20 mouse cellular contexts compared by ENCODE assay signal in the genomic region with DNA sequence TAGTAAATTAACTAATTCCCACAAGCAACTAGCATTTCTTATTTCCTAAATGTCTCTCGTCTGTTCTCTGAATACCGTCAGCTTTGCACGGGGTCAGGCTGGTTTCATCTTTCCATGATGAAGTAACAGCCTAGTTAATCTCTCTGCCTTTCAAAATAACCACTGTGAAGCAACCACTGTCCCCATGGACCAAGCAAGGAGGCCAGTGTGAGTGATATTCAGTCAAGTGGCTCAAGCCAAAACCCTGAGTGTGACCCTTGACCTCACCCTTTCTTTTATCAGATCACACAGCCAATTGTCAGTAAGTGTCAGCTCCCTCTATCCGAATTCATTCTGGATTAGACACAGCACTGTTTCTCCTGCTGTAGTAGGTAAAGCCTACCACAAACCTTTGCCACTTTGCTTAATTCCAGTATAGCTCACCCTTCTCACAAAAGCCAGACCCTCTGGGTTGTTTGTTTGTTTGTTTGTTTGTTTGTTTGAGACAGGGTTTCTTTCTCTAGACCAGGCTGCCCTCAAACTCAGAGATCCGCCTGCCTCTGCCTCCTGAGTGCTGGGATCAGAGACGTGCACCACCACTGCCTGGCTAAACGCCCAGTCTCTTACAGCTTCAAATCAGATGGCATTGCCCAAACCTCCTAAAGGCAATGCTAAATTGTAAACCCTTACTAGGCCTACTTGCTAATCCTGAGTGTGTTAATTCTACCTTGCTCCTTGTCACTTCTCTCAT. TPM values are rescaled to one million over a fixed set of nuclear protein-coding genes. Genes with fewer than 3 reads are reported as not detected.
A peak's percentile ranks its signal among the peaks of the same experiment; 100 is the strongest.
DNase-seq lines count a peak whose midpoint lies in the region; ATAC-seq and TF ChIP-seq lines count a peak whose summit lies in the region.
"Had no signal": no experiment of that assay in that cellular context is flagged by ENCODE, and none has a peak within 500 bp of the region (broad histone marks: within the 10 kb centered on the region; RNA-seq: fewer than 3 reads in every experiment).

No protein-coding gene starts in this region.

- peak overlapping the region; percentile 61 for H3K27ac ChIP-seq in liver, adult 2 months (replicated peaks; ENCODE audit: insufficient read depth, low read depth, low read length)
- no peak overlapping the region for H3K27ac ChIP-seq in liver, postnatal 0 days (ENCODE audit: low read depth)
- H3K27ac ChIP-seq in limb, embryonic 10.5 days, result no peak overlapping the region
- H3K27ac ChIP-seq in hindbrain, embryonic 12.5 days, result no peak overlapping the region
- H3K27ac ChIP-seq: embryonic facial prominence, embryonic 10.5 days; forebrain, embryonic 10.5 days; heart, embryonic 13.5 days; hindbrain, embryonic 13.5 days; hindbrain, postnatal 0 days had no signal

- no peak for ATAC-seq in liver, postnatal 0 days
- no peak for ATAC-seq in hindbrain, embryonic 12.5 days (ENCODE audit: low FRiP score)
- ATAC-seq: forebrain, embryonic 14.5 days; hindbrain, postnatal 0 days had no signal

- no peak for TF ChIP-seq POLR2A in liver, adult 2 months (IDR thresholded peaks at IDR 0.05; ENCODE audit: extremely low read depth, insufficient read depth, low read length)

- peaks cover 17% of the 10 kb centered on the region for H3K4me1 ChIP-seq in liver, adult 2 months (ENCODE audit: control insufficient read depth, insufficient read depth, low read length)
- H3K4me1 ChIP-seq in liver, postnatal 0 days (ENCODE audit: insufficient read depth), result peaks cover 20% of the 10 kb centered on the region
- peaks cover 13% of the 10 kb centered on the region for H3K4me1 ChIP-seq in limb, embryonic 10.5 days
- peaks cover 13% of the 10 kb centered on the region for H3K4me1 ChIP-seq in hindbrain, embryonic 12.5 days

- no peaks in the 10 kb centered on the region for H3K36me3 ChIP-seq in liver, adult 2 months (ENCODE audit: control insufficient read depth, insufficient read depth, low read length)
- no peaks in the 10 kb centered on the region for H3K36me3 ChIP-seq in liver, postnatal 0 days (replicated peaks; ENCODE audit: insufficient read depth, low read length)
- H3K36me3 ChIP-seq in limb, embryonic 10.5 days, result no peaks in the 10 kb centered on the region
- no peaks in the 10 kb centered on the region for H3K36me3 ChIP-seq in hindbrain, embryonic 12.5 days
- H3K36me3 ChIP-seq: embryonic facial prominence, embryonic 10.5 days; forebrain, embryonic 10.5 days; heart, embryonic 13.5 days; hindbrain, embryonic 13.5 days had no signal

- peaks cover 2% of the 10 kb centered on the region; the same call in 1 of the 2 replicates for H3K9me3 ChIP-seq in liver, postnatal 0 days (ENCODE audit: low read length)
- H3K9me3 ChIP-seq in limb, embryonic 10.5 days (replicated peaks), result no peaks in the 10 kb centered on the region
- no peaks in the 10 kb centered on the region for H3K9me3 ChIP-seq in hindbrain, embryonic 12.5 days (replicated peaks)
- H3K9me3 ChIP-seq: embryonic facial prominence, embryonic 10.5 days; forebrain, embryonic 10.5 days; G1E; heart, embryonic 13.5 days; hindbrain, embryonic 13.5 days had no signal

- no peak overlapping the region for H3K4me2 ChIP-seq in liver, postnatal 0 days (ENCODE audit: low read depth, low read length)
- no peak overlapping the region for H3K4me2 ChIP-seq in hindbrain, embryonic 12.5 days (replicated peaks)
- H3K4me2 ChIP-seq: heart, embryonic 13.5 days; hindbrain, embryonic 13.5 days had no signal

- 42% methylated on average over 7 of the region's 7 CpGs for WGBS in liver, adult 2 months
- 65% methylated on average over 7 of the region's 7 CpGs for WGBS in liver, postnatal 0 days (ENCODE audit: insufficient replicate concordance)
- 91% methylated on average over 7 of the region's 7 CpGs for whole genome bisulfite sequencing in limb, embryonic 10.5 days
- 84% methylated on average over 7 of the region's 7 CpGs for WGBS in hindbrain, embryonic 12.5 days

- no peak for TF ChIP-seq CTCF in liver, adult 2 months (IDR thresholded peaks at IDR 0.05; ENCODE audit: low read depth, low read length)
- TF ChIP-seq CTCF in liver, postnatal 0 days (IDR thresholded peaks at IDR 0.05; ENCODE audit: low read depth), result no peak

- peak; percentile 27 for DNase-seq in cerebellum, adult 9-11 months
- DNase-seq in cerebellum, postnatal 36 days, result no peak
- DNase-seq in liver, adult 2 months (ENCODE audit: extremely low read depth, low read depth, low spot score), result peak; percentile 94
- no peak for DNase-seq in liver, postnatal 0 days
- DNase-seq in adrenal gland, postnatal 14 days, result peak; percentile 59
- peak; percentile 62 for DNase-seq in fat pad, adult 2 months (ENCODE audit: extremely low read depth, low read depth, low spot score)
- DNase-seq in limb, embryonic 10.5 days (ENCODE audit: low spot score), result no peak
- DNase-seq: cerebellum, adult 11-12 months; cerebellum, adult 9-10 months; gastrocnemius, postnatal 14 days; heart, postnatal 4 days; kidney, adult 11 months had no signal

- peaks cover 16% of the 10 kb centered on the region; the same call in 1 of the 2 replicates for H3K79me2 ChIP-seq in liver, adult 2 months (ENCODE audit: control insufficient read depth, insufficient read depth, low read length)

- no peak for TF ChIP-seq EP300 in liver, postnatal 0 days (IDR thresholded peaks at IDR 0.05; ENCODE audit: low read depth)

- no peaks in the 10 kb centered on the region for H3K27me3 ChIP-seq in liver, adult 2 months (ENCODE audit: control insufficient read depth, insufficient read depth, low read length)
- no peaks in the 10 kb centered on the region for H3K27me3 ChIP-seq in liver, postnatal 0 days (ENCODE audit: insufficient read depth, low read length)
- H3K27me3 ChIP-seq in limb, embryonic 10.5 days (ENCODE audit: low read depth, poor library complexity, severe bottlenecking), result no peaks in the 10 kb centered on the region
- no peaks in the 10 kb centered on the region for H3K27me3 ChIP-seq in hindbrain, embryonic 12.5 days
- H3K27me3 ChIP-seq: heart, embryonic 13.5 days; hindbrain, embryonic 13.5 days had no signal

- H3K4me3 ChIP-seq in liver, adult 2 months (ENCODE audit: insufficient read depth, low read depth, low read length), result no peak overlapping the region
- H3K4me3 ChIP-seq in liver, postnatal 0 days (ENCODE audit: low read depth, low read length), result no peak overlapping the region
- H3K4me3 ChIP-seq in limb, embryonic 10.5 days, result no peak overlapping the region
- H3K4me3 ChIP-seq in hindbrain, embryonic 12.5 days, result no peak overlapping the region
- H3K4me3 ChIP-seq: embryonic facial prominence, embryonic 10.5 days; forebrain, embryonic 10.5 days; heart, embryonic 13.5 days; hindbrain, embryonic 13.5 days had no signal

- no peak overlapping the region for H3K9ac ChIP-seq in liver, adult 2 months (ENCODE audit: low read depth, low read length)
- no peak overlapping the region for H3K9ac ChIP-seq in liver, postnatal 0 days (replicated peaks)
- no peak overlapping the region for H3K9ac ChIP-seq in hindbrain, embryonic 12.5 days
- H3K9ac ChIP-seq: heart, embryonic 13.5 days; hindbrain, embryonic 13.5 days had no signal

RNA-seq across cellular contexts. Expression of a gene that starts 2.5 kb away (rescaled TPM):
- 29.5 and 37.3 TPM in 2 replicates for total RNA-seq in liver, adult 2 months (2014; rRNA removed)
- 11.3 and 12.1 TPM in 2 replicates for polyA plus RNA-seq in liver, adult 2 months (2012; rRNA removed)
- 46.7 and 50.1 TPM in 2 replicates for polyA plus RNA-seq in liver, postnatal 0 days (2015; fragmentation: Nextera tagmentation; extraction: Ambion mirVana)
- 105 and 123 TPM in 2 replicates for total RNA-seq in adrenal gland, postnatal 14 days (2021)
- polyA plus RNA-seq in limb, embryonic 10.5 days (2016; fragmentation: Nextera tagmentation; extraction: Ambion mirVana), result 265 and 267 TPM in 2 replicates
- 334 and 368 TPM in 2 replicates for polyA plus RNA-seq in hindbrain, embryonic 12.5 days (2016; fragmentation: Nextera tagmentation; extraction: Ambion mirVana)

RNA-seq across cellular contexts. Expression of a gene that starts 42.3 kb away (rescaled TPM):
- 2.9 and 3.7 TPM in 2 replicates for total RNA-seq in liver, adult 2 months (2014; rRNA removed)
- 0.66 and 0.69 TPM in 2 replicates for polyA plus RNA-seq in liver, adult 2 months (2012; rRNA removed)
- 0.73 and 0.90 TPM in 2 replicates for polyA plus RNA-seq in liver, postnatal 0 days (2015; fragmentation: Nextera tagmentation; extraction: Ambion mirVana)
- 4.4 and 5.1 TPM in 2 replicates for total RNA-seq in adrenal gland, postnatal 14 days (2021)
- polyA plus RNA-seq in limb, embryonic 10.5 days (2016; fragmentation: Nextera tagmentation; extraction: Ambion mirVana), result 0.09 and 0.20 TPM in 2 replicates
- polyA plus RNA-seq in hindbrain, embryonic 12.5 days (2016; fragmentation: Nextera tagmentation; extraction: Ambion mirVana), result 2.0 TPM in 2 replicates

RNA-seq across cellular contexts. Expression of a gene that starts 51.8 kb away (rescaled TPM):
- 44.7 and 46.6 TPM in 2 replicates for total RNA-seq in liver, adult 2 months (2014; rRNA removed)
- 20.4 and 22.2 TPM in 2 replicates for polyA plus RNA-seq in liver, adult 2 months (2012; rRNA removed)
- 22.0 and 22.2 TPM in 2 replicates for polyA plus RNA-seq in liver, postnatal 0 days (2015; fragmentation: Nextera tagmentation; extraction: Ambion mirVana)
- 72.1 and 77.0 TPM in 2 replicates for total RNA-seq in adrenal gland, postnatal 14 days (2021)
- polyA plus RNA-seq in limb, embryonic 10.5 days (2016; fragmentation: Nextera tagmentation; extraction: Ambion mirVana), result 39.0 and 44.7 TPM in 2 replicates
- polyA plus RNA-seq in hindbrain, embryonic 12.5 days (2016; fragmentation: Nextera tagmentation; extraction: Ambion mirVana), result 55.4 and 55.6 TPM in 2 replicates

Comparison
In these comparisons a context has a peak if more than half of its experiments do, and no peak if none do; other contexts are left out.
1. DNase-seq: peak in cerebellum, adult 9-11 months (single experiment), liver, adult 2 months (single experiment), adrenal gland, postnatal 14 days (single experiment) and fat pad, adult 2 months (single experiment); none in cerebellum, postnatal 36 days (0 of 2), liver, postnatal 0 days (single experiment) and limb, embryonic 10.5 days (single experiment).